Mouse (Mus musculus): ENCODE results near the gene Csmd2. TPM values are rescaled to one million over a fixed set of nuclear protein-coding genes. Genes with fewer than 3 reads are reported as not detected.

Csmd2 gene
- 0.17 TPM in 1 of 2 replicates, not detected in the other for polyA plus RNA-seq (2012; ENCODE audit: insufficient read depth, insufficient read length, missing spikeins)

DNA sequence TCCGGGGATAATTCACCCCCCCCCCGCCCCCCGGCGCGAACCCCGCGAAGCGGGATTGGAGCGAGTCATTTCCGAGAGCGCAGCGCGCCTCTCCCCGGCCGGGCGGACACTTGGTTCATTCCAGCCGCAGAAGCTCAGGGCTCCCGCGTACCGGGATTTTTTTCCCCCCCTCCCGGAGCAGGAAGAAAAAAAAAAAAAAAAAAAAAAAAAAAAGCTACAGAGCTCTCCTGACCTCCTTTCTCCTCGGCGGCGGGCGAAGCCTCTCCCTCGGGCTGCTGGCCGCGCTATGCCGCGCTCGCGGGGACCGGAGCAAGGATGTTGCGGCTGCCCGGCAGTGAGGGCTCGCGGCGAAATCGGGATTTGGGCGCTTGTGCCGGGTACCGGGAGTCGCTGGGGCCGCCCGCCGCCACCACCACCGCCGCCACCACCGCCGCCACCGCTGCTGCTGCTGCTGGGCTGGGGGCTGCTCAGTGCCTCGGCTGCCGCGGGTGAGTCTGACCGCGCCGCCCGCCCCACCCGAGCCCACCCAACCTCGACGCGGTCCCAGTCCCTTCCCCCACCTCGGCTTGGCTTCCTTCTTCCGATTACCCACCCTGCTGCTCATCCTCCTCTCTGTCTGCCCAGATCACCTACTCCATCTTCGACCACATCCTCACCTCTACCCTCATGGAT lies at the start of gene Csmd2:
Gene Csmd2, plus strand, starts transcription at position 74 of the 672 bp plus-strand sequence.
- TF ChIP-seq POLR2A (IDR thresholded peaks at IDR 0.05; ENCODE audit: borderline replicate concordance, low read depth, low read length) = no peak
- TF ChIP-seq CTCF (IDR thresholded peaks at IDR 0.05; ENCODE audit: low read depth, low read length) = no peak
- Histone ChIP-seq H3K4me1 (ENCODE audit: control insufficient read depth, insufficient read depth, low read length) (no peaks in the 10 kb centered on the region), H3K4me3 (ENCODE audit: insufficient read depth, low read length) (no peak within 1 kb of the TSS), H3K27ac (ENCODE audit: insufficient read depth, low read depth, low read length) (no peak within 1 kb of the TSS)

DNA sequence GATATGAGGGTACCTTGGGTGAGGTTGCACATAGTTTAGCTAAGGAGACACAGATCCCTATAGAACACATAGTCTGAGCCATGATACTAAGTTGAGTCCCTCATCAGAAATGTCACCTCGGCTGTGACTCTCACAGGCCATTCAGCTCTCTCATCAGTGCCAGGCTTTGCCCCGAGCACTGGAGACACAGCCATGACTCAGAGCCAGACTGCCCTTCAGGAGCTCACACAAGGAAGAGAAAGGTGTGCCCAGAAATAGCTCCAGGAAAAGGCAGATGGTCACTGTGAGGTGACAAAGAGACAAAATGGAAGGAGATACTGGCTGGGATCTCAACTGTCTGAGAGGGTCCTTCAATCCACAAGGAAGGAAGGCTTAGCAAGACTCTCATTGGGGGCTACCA lies 40.0 kb upstream of the Csmd2 start:
- no peak overlapping the region for H3K4me3 ChIP-seq (ENCODE audit: insufficient read depth, low read length)
- H3K4me1 ChIP-seq (ENCODE audit: control insufficient read depth, insufficient read depth, low read length) = no peaks in the 10 kb centered on the region
- TF ChIP-seq CTCF (IDR thresholded peaks at IDR 0.05; ENCODE audit: low read depth, low read length) (no peak), POLR2A (IDR thresholded peaks at IDR 0.05; ENCODE audit: borderline replicate concordance, low read depth, low read length) (no peak)
- no peak overlapping the region for H3K27ac ChIP-seq (ENCODE audit: insufficient read depth, low read depth, low read length)

DNA sequence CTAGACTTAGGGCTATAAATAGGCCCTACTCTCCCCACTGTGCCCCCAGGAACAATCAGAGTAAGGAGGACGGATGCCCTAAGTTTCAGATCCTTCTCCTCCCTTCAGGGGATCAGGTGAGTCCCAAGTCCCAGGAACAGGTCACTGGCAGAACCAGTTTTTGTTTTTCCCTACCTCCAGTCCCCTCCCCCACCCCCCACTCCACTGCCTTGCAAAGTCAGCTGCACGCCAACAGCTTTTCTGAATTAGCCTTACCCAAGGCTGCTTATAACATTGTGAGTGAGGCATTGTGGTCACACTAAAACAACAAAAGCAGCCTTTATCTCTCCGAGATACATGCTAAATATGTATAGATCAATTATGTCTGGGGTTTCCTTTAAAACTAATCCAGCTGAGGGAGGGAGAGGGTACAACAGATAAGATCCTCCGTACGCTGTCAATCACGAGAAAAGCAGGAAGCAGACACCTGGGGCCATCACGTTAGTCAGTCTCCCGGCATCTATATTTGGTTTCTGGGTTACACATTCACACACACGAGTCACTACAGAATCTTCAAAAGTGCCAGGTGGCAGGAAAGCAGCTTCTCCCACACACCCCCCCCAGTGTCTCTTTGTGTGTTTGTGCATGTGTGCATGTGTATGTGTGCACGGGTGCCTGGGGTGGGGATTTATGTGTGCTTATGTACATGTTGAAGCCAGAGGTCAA lies 34.5 kb upstream of the Csmd2 start:
- no peak for TF ChIP-seq POLR2A (IDR thresholded peaks at IDR 0.05; ENCODE audit: borderline replicate concordance, low read depth, low read length)
- TF ChIP-seq CTCF (IDR thresholded peaks at IDR 0.05; ENCODE audit: low read depth, low read length) = no peak
- no peak overlapping the region for H3K27ac ChIP-seq (ENCODE audit: insufficient read depth, low read depth, low read length)
- no peaks in the 10 kb centered on the region for H3K4me1 ChIP-seq (ENCODE audit: control insufficient read depth, insufficient read depth, low read length)
- H3K4me3 ChIP-seq (ENCODE audit: insufficient read depth, low read length) = no peak overlapping the region

DNA sequence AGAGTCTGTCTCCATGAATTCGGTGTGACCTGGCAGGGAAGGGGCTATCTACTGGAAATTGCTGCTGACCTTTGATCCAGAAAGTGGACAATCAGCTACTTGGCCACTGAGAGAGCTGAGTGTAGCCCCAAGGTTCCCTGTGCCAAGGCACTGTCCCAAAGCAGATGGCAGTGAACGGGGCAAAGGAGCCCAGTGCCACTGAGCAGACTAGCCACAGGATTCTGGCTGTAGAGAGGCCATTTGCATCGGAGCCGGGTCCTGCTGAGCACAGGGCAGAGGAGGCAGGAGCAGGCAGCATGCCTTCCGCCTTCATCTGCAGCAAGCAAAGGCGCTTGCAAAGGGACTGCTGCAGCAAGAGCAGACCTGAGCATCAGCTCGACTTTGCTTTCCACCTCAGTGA lies 18.6 kb upstream of the Csmd2 start:
- H3K4me3 ChIP-seq (ENCODE audit: insufficient read depth, low read length) = no peak overlapping the region

GRCm38 (mm10) chr4:127970018-127970421 lies 17.6 kb upstream of the Csmd2 start:
- no peak for TF ChIP-seq CTCF (IDR thresholded peaks at IDR 0.05; ENCODE audit: low read depth, low read length)
- no peak for TF ChIP-seq POLR2A (IDR thresholded peaks at IDR 0.05; ENCODE audit: borderline replicate concordance, low read depth, low read length)
- H3K27ac ChIP-seq (ENCODE audit: insufficient read depth, low read depth, low read length) = no peak overlapping the region
- no peak overlapping the region for H3K4me3 ChIP-seq (ENCODE audit: insufficient read depth, low read length)
- H3K4me1 ChIP-seq (ENCODE audit: control insufficient read depth, insufficient read depth, low read length) = no peaks in the 10 kb centered on the region

More for the DNA sequence above, 18.6 kb upstream of the Csmd2 start:
- Histone ChIP-seq H3K27ac (ENCODE audit: insufficient read depth, low read depth, low read length) (no peak overlapping the region), H3K4me1 (ENCODE audit: control insufficient read depth, insufficient read depth, low read length) (no peaks in the 10 kb centered on the region)
- TF ChIP-seq POLR2A (IDR thresholded peaks at IDR 0.05; ENCODE audit: borderline replicate concordance, low read depth, low read length) = no peak
- TF ChIP-seq CTCF (IDR thresholded peaks at IDR 0.05; ENCODE audit: low read depth, low read length) = no peak

DNA sequence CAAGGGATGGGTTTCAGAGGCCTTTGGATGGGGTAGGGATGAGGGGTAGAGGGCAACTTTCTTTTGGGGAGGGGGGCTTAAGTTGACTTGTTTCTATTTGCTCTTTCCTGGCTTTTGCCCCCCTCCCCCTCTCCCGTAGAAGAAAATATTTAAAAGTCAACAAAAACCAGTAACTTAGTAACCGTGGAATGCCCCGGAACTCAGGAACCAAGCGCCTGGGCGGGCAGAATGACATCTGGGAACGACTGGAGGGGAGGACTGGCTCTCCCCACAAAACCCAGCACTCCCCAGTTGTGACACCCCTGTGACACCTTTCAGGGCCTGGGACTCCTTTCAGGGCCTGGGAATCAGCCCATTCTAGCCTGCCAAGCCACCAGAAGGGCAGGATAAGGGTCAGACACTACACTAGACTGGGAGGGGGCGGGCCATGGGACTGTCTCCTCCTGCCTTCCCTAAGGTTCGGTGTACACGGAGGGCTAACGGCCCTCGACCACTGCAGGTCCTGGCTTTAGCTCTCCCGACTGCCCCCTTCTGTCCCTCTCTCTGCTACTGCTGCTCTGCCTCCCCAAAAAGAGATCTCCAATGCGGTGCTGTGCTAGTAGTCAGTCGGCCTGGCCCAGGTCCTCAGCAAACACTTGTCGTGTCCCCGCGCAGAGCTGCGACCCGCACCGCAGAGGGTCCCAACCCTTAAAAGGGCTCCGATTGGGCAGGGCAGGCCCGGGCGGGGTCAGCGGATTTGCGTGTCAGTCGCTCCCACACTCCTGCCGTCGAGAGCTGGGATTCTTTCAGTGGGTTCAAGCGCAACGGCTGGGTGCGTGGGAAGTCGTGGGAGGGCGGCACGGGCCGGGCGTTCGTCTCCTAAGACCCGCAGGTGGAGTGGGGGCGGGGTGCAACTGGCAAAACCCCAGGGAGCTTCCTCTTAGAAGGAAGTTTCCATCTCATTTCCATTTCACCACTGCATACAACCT lies 16.5 kb upstream of the Csmd2 start, which contains the start of gene CK137956:
Gene CK137956, minus strand, starts transcription at position 51 of the 968 bp plus-strand sequence.
- no peak for TF ChIP-seq CTCF (IDR thresholded peaks at IDR 0.05; ENCODE audit: low read depth, low read length)
- TF ChIP-seq POLR2A (IDR thresholded peaks at IDR 0.05; ENCODE audit: borderline replicate concordance, low read depth, low read length) = no peak
- Histone ChIP-seq H3K4me1 (ENCODE audit: control insufficient read depth, insufficient read depth, low read length) (no peaks in the 10 kb centered on the region), H3K27ac (ENCODE audit: insufficient read depth, low read depth, low read length) (no peak within 1 kb of the TSS), H3K4me3 (ENCODE audit: insufficient read depth, low read length) (no peak within 1 kb of the TSS)

GRCm38 (mm10) chr4:127972976-127973375 lies 14.7 kb upstream of the Csmd2 start:
- H3K4me3 ChIP-seq (ENCODE audit: insufficient read depth, low read length) = no peak overlapping the region
- H3K4me1 ChIP-seq (ENCODE audit: control insufficient read depth, insufficient read depth, low read length) = no peaks in the 10 kb centered on the region
- TF ChIP-seq CTCF (IDR thresholded peaks at IDR 0.05; ENCODE audit: low read depth, low read length) (no peak), POLR2A (IDR thresholded peaks at IDR 0.05; ENCODE audit: borderline replicate concordance, low read depth, low read length) (no peak)
- no peak overlapping the region for H3K27ac ChIP-seq (ENCODE audit: insufficient read depth, low read depth, low read length)

DNA sequence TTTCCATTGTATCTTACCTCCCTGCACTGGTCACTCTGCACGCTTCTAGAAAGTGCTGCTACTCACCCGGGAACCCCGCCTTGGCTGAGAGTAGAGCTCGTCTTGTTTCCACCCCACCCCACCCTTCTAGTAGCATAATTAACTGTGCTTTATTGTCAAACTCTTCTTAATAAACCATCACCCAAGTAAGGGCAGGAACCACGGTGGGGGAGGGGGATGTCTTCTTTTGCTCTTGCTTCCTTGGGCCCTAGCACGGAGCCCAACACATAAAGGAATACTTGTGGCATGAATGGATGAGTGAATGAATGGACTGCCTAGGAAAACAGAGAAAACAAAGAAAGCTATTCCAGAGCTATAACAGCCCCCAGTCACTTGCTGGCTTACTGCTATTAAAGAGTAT lies 6.5 kb upstream of the Csmd2 start:
- Histone ChIP-seq H3K27ac (ENCODE audit: insufficient read depth, low read depth, low read length) (no peak overlapping the region), H3K4me1 (ENCODE audit: control insufficient read depth, insufficient read depth, low read length) (no peaks in the 10 kb centered on the region), H3K4me3 (ENCODE audit: insufficient read depth, low read length) (no peak overlapping the region)
- TF ChIP-seq CTCF (IDR thresholded peaks at IDR 0.05; ENCODE audit: low read depth, low read length) (no peak), POLR2A (IDR thresholded peaks at IDR 0.05; ENCODE audit: borderline replicate concordance, low read depth, low read length) (no peak)

- Histone ChIP-seq H3K4me1 (ENCODE audit: control insufficient read depth, insufficient read depth, low read length) (no peaks in the 10 kb centered on the region), H3K27ac (ENCODE audit: insufficient read depth, low read depth, low read length) (no peak overlapping the region), H3K4me3 (ENCODE audit: insufficient read depth, low read length) (no peak overlapping the region)
- TF ChIP-seq POLR2A (IDR thresholded peaks at IDR 0.05; ENCODE audit: borderline replicate concordance, low read depth, low read length) = no peak
- TF ChIP-seq CTCF (IDR thresholded peaks at IDR 0.05; ENCODE audit: low read depth, low read length) = no peak
Measured at GRCm38 (mm10) chr4:127984426-127984825, 3.2 kb upstream of the Csmd2 start.

Data from bone marrow macrophage, adult 2 months (primary cell).